Mouse (Mus musculus): ENCODE results near the gene Zfp148. TPM values are rescaled to one million over a fixed set of nuclear protein-coding genes. Genes with fewer than 3 reads are reported as not detected.
A peak's percentile ranks its signal among the peaks of the same experiment; 100 is the strongest.

The Zfp148 gene
- total and polyA plus RNA-seq, 3 experiments = 15.6 to 22.2 (median 19.2) TPM

DNA sequence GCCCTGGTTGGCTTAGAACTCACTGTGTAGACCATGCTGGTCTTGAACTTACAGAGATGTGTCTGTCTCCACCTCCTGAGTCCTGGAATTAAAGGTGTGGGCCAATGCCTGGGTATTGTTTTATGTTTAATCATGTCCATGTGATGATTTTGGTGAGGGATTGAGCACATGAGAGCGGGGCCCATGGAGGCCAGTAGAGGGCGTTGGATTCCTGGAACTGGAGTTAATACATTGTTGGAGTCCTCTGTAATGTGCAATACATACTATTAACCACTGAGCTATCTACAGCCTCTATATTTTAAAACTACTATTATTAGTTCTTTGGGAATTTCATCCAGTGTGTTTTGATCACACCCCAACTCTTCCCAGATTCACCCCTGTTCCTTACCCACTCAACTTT is 163.7 kb downstream of the Zfp148 start:
- Histone ChIP-seq H3K36me3 (ENCODE audit: control insufficient read depth in 1 of 2, insufficient read depth in 2 of 2, low read length in 2 of 2) (no peaks in the 10 kb centered on the region), H3K79me2 (ENCODE audit: control insufficient read depth, insufficient read depth, low read length, poor library complexity) (no peaks in the 10 kb centered on the region), H3K27me3 (ENCODE audit: control insufficient read depth in 1 of 2, insufficient read depth in 2 of 2, low read length in 2 of 2) (peaks cover 2% of the 10 kb centered on the region in 2 experiments; a peak in 2 of 4 replicates), H3K9ac (ENCODE audit: control insufficient read depth, low read depth, low read length, poor library complexity, severe bottlenecking) (no peak overlapping the region), H3K27ac (ENCODE audit: control insufficient read depth, low read depth, low read length) (no peak overlapping the region), H3K9me3 (replicated peaks; ENCODE audit: insufficient read depth, low read length) (no peaks in the 10 kb centered on the region), H3K4me1 (ENCODE audit: control insufficient read depth in 1 of 2, insufficient read depth in 2 of 2, low read length in 2 of 2) (no peaks in the 10 kb centered on the region), H3K4me3 (ENCODE audit: control insufficient read depth in 1 of 2, insufficient read depth in 1 of 2, low read depth in 2 of 2, low read length in 2 of 2) (no peak overlapping the region)
- no peak for TF ChIP-seq MAFK (IDR thresholded peaks at IDR 0.05; ENCODE audit: borderline replicate concordance, low read depth, low read length)
- no peak for TF ChIP-seq BHLHE40 (IDR thresholded peaks at IDR 0.05; ENCODE audit: borderline replicate concordance, low read depth, low read length)
- TF ChIP-seq POLR2AphosphoS2 (IDR thresholded peaks at IDR 0.05; ENCODE audit: low read length) = no peak
- no peak for TF ChIP-seq USF1 (IDR thresholded peaks at IDR 0.05; ENCODE audit: low read depth, low read length)
- peak; percentile 5 to 20 (median 15); a peak in 2 of 6 replicates for TF ChIP-seq CTCF (IDR thresholded peaks at IDR 0.05 in 2 of 3, conservative IDR thresholded peaks at IDR 0.05 in 1 of 3; ENCODE audit: control insufficient read depth in 1 of 3, insufficient read depth in 1 of 3, low read depth in 2 of 3, low read length in 3 of 3, poor library complexity in 1 of 3, severe bottlenecking in 1 of 3)
- no peak for TF ChIP-seq KAT2A (conservative IDR thresholded peaks at IDR 0.05; ENCODE audit: low read depth, low read length)
- peak; percentile 3; the same call in 1 of the 2 replicates for TF ChIP-seq RAD21 (IDR thresholded peaks at IDR 0.05; ENCODE audit: low read depth, low read length)
- no peak for DNase-seq (ENCODE audit: low read depth, low spot score)

DNA sequence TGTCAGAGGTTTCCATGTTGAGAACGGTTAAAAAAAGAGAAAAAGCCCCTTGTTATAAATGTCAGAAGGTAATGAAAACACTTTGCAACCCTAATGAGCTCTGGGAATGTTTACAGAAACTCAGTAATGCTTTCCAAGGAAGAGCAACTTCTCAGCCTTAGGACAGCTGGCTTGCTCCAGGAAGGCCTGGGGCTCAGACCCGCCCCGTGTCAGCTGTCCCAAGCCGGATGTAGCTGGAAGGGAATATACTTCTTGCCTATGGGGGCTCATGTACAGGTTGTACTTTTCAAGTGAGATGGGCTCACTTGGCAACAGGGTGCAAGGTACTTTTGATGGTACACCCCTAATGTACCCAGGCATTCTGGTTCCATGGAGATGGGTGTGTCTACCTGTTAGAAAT is 164.9 kb downstream of the Zfp148 start:
- Histone ChIP-seq H3K27me3 (ENCODE audit: control insufficient read depth in 1 of 2, insufficient read depth in 2 of 2, low read length in 2 of 2) (peaks cover 2% of the 10 kb centered on the region in 2 experiments; a peak in 2 of 4 replicates), H3K79me2 (ENCODE audit: control insufficient read depth, insufficient read depth, low read length, poor library complexity) (no peaks in the 10 kb centered on the region), H3K27ac (ENCODE audit: control insufficient read depth, low read depth, low read length) (no peak overlapping the region), H3K4me1 (ENCODE audit: control insufficient read depth in 1 of 2, insufficient read depth in 2 of 2, low read length in 2 of 2) (no peaks in the 10 kb centered on the region), H3K9me3 (replicated peaks; ENCODE audit: insufficient read depth, low read length) (no peaks in the 10 kb centered on the region), H3K4me3 (ENCODE audit: control insufficient read depth in 1 of 2, insufficient read depth in 1 of 2, low read depth in 2 of 2, low read length in 2 of 2) (no peak overlapping the region), H3K9ac (ENCODE audit: control insufficient read depth, low read depth, low read length, poor library complexity, severe bottlenecking) (no peak overlapping the region), H3K36me3 (ENCODE audit: control insufficient read depth in 1 of 2, insufficient read depth in 2 of 2, low read length in 2 of 2) (no peaks in the 10 kb centered on the region)
- no peak for DNase-seq (ENCODE audit: low read depth, low spot score)
- no peak for TF ChIP-seq TCF12 (IDR thresholded peaks at IDR 0.05; ENCODE audit: low read depth, low read length)
- no peak for TF ChIP-seq MEF2A (IDR thresholded peaks at IDR 0.05; ENCODE audit: extremely low read depth, insufficient replicate concordance, low read depth, low read length, poor library complexity, severe bottlenecking)
- TF ChIP-seq USF1 (IDR thresholded peaks at IDR 0.05; ENCODE audit: low read depth, low read length) = no peak
- no peak for TF ChIP-seq POLR2AphosphoS5 (IDR thresholded peaks at IDR 0.05; ENCODE audit: borderline replicate concordance, low read depth, low read length)
- no peak for TF ChIP-seq MAZ (IDR thresholded peaks at IDR 0.05; ENCODE audit: low read depth, low read length)

DNA sequence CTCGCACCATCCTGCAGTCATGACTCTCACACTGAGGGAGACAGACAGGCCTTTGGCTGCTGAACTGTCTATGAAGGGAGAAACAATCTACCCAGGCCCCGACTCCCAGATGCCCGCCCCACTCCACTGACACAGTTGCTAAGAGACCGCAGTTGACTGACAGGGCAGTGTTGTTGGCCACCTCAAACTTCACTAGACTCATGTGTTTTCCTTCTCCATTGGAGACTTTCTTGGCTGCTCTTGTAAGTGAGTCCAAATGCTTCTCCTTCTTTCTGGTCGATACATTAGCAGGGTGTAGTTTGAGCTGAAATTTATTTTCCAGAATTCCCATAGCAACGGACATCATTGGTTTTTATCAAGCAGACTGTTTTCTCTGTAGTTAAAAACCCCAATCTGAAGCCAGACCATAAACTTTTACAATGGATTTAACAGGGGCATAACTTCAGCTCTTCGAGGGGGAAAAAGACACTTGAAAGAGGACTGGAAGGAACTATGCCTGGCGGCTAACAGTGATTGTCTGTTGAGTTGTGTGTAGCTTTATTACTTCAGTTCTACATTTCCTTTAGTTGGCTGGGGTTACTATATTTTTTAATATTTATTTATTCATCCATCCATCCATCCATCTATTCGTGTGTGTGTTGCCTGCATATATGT is 173.2 kb downstream of the Zfp148 start:
- H3K27ac ChIP-seq (ENCODE audit: control insufficient read depth, low read depth, low read length) = no peak overlapping the region
- H3K27me3 ChIP-seq (ENCODE audit: control insufficient read depth in 1 of 2, insufficient read depth in 2 of 2, low read length in 2 of 2) = peaks cover 10 to 21% of the 10 kb centered on the region in 2 experiments
- H3K4me1 ChIP-seq (ENCODE audit: control insufficient read depth in 1 of 2, insufficient read depth in 2 of 2, low read length in 2 of 2) = no peaks in the 10 kb centered on the region
- H3K9ac ChIP-seq (ENCODE audit: control insufficient read depth, low read depth, low read length, poor library complexity, severe bottlenecking) = no peak overlapping the region
- H3K9me3 ChIP-seq (replicated peaks; ENCODE audit: insufficient read depth, low read length) = no peaks in the 10 kb centered on the region
- DNase-seq (ENCODE audit: low read depth, low spot score) = no peak
- no peaks in the 10 kb centered on the region for H3K36me3 ChIP-seq (ENCODE audit: control insufficient read depth in 1 of 2, insufficient read depth in 2 of 2, low read length in 2 of 2)
- H3K4me3 ChIP-seq (ENCODE audit: control insufficient read depth in 1 of 2, insufficient read depth in 1 of 2, low read depth in 2 of 2, low read length in 2 of 2) = no peak overlapping the region
- H3K79me2 ChIP-seq (ENCODE audit: control insufficient read depth, insufficient read depth, low read length, poor library complexity) = no peaks in the 10 kb centered on the region
- TF ChIP-seq CTCF (IDR thresholded peaks at IDR 0.05 in 2 of 3, conservative IDR thresholded peaks at IDR 0.05 in 1 of 3; ENCODE audit: control insufficient read depth in 1 of 3, insufficient read depth in 1 of 3, low read depth in 2 of 3, low read length in 3 of 3, poor library complexity in 1 of 3, severe bottlenecking in 1 of 3) (no peak), ZKSCAN1 (IDR thresholded peaks at IDR 0.05; ENCODE audit: low read depth, low read length) (no peak), NRF1 (IDR thresholded peaks at IDR 0.05; ENCODE audit: insufficient read depth, low read depth, low read length, poor library complexity, severe bottlenecking) (no peak), SIN3A (IDR thresholded peaks at IDR 0.05; ENCODE audit: low read length) (no peak), POLR2AphosphoS5 (IDR thresholded peaks at IDR 0.05; ENCODE audit: borderline replicate concordance, low read depth, low read length) (no peak), USF1 (IDR thresholded peaks at IDR 0.05; ENCODE audit: low read depth, low read length) (no peak), EP300 (IDR thresholded peaks at IDR 0.05; ENCODE audit: low read depth in 1 of 2, low read length in 2 of 2) (no peak), GABPA (IDR thresholded peaks at IDR 0.05; ENCODE audit: low read depth, low read length) (no peak), USF2 (IDR thresholded peaks at IDR 0.05; ENCODE audit: borderline replicate concordance in 1 of 2, insufficient read depth in 1 of 2, low read depth in 1 of 2, low read length in 2 of 2) (no peak), CHD2 (IDR thresholded peaks at IDR 0.05; ENCODE audit: low read length) (no peak), RAD21 (IDR thresholded peaks at IDR 0.05; ENCODE audit: low read depth, low read length) (no peak), MYC (IDR thresholded peaks at IDR 0.05; ENCODE audit: low read depth, low read length) (no peak), TAL1 (IDR thresholded peaks at IDR 0.05; ENCODE audit: low read length) (no peak), RCOR1 (IDR thresholded peaks at IDR 0.05; ENCODE audit: low read depth, low read length) (no peak), MAZ (IDR thresholded peaks at IDR 0.05; ENCODE audit: low read depth, low read length) (no peak), POLR2AphosphoS2 (IDR thresholded peaks at IDR 0.05; ENCODE audit: low read length) (no peak), CHD1 (IDR thresholded peaks at IDR 0.05; ENCODE audit: low read depth, low read length) (no peak), BHLHE40 (IDR thresholded peaks at IDR 0.05; ENCODE audit: borderline replicate concordance, low read depth, low read length) (no peak)

Data from MEL (cell line).